Mouse (Mus musculus) CH12.LX (cell line): ENCODE data around the gene Lrrn2. TPM values are rescaled to one million over a fixed set of nuclear protein-coding genes. Genes with fewer than 3 reads are reported as not detected.
A peak's percentile ranks its signal among the peaks of the same experiment; 100 is the strongest.

Source experiments
- DNase-seq: peaks from one replicate; pipeline ENCODE4 v3.0.0-alpha.2; 2013; ENCODE audit errors: extremely low read depth
- H3K27ac ChIP-seq: 2 replicates; pipeline ENCODE4 v1.5.1; 2012; ENCODE audit warnings: low read depth, mild to moderate bottlenecking, control low read depth, moderate library complexity; ENCODE audit not compliant: insufficient read depth
- H3K27me3 ChIP-seq: replicated peaks from 2 replicates; pipeline ENCODE3; 2012; ENCODE audit warnings: inconsistent platforms
- H3K36me3 ChIP-seq, 2 experiments: replicated peaks in 1 of 2; 2 replicates each; pipeline versions ENCODE3 to v1.6.1; 2012; ENCODE audit warnings: inconsistent platforms in 1 of 2, low read length in 1 of 2, mild to moderate bottlenecking in 1 of 2, mixed read lengths in 1 of 2, moderate library complexity in 1 of 2; ENCODE audit not compliant: control insufficient read depth in 1 of 2, insufficient read depth in 1 of 2
- H3K4me1 ChIP-seq, 2 experiments: 2 replicates each; pipeline ENCODE4 v1.6.1; 2012; ENCODE audit warnings: inconsistent platforms in 1 of 2, moderate library complexity in 1 of 2; ENCODE audit not compliant: insufficient read depth in 2 of 2, control insufficient read depth in 1 of 2
- H3K4me2 ChIP-seq: 2 replicates; pipeline ENCODE4 v1.6.1; 2012; ENCODE audit warnings: low read depth, mild to moderate bottlenecking, control low read depth; ENCODE audit not compliant: poor library complexity, insufficient read depth, severe bottlenecking
- H3K4me3 ChIP-seq, 3 experiments: fragments of 150-350 bp in 1 of 3; sonication (generic) in 1 of 3; replicated peaks in 1 of 3; 2 replicates each; pipeline versions ENCODE3 to v1.5.1; 2011 to 2012; ENCODE audit warnings: low read depth in 2 of 3, low read length in 2 of 3, mild to moderate bottlenecking in 2 of 3, moderate library complexity in 2 of 3, control low read depth in 1 of 3, improper control_type of control experiment in 1 of 3, inconsistent platforms in 1 of 3, mixed read lengths in 1 of 3; ENCODE audit not compliant: poor library complexity in 1 of 3
- H3K79me2 ChIP-seq: replicated peaks from 2 replicates; pipeline ENCODE4 v1.6.1; 2012; ENCODE audit warnings: mild to moderate bottlenecking, moderate library complexity; ENCODE audit not compliant: control insufficient read depth, poor library complexity, insufficient read depth, severe bottlenecking; ENCODE audit errors: extremely low read depth
- H3K9ac ChIP-seq: 2 replicates; pipeline ENCODE4 v1.6.1; 2012; ENCODE audit warnings: low read depth, mild to moderate bottlenecking, control low read depth, moderate library complexity; ENCODE audit not compliant: insufficient read depth
- H3K9me3 ChIP-seq: replicated peaks from 2 replicates; pipeline ENCODE3; 2012; ENCODE audit warnings: low read length, inconsistent platforms, mixed read lengths
- CHD1 ChIP-seq: IDR thresholded peaks from 2 replicates; pipeline ENCODE4 v1.6.1; 2012; ENCODE audit warnings: low read depth, low read length, improper control_type of control experiment, inconsistent platforms
- CHD2 ChIP-seq: IDR thresholded peaks from 2 replicates; pipeline ENCODE4 v1.6.1; 2011; ENCODE audit warnings: low read length, improper control_type of control experiment
- CTCF ChIP-seq, 2 experiments: IDR thresholded peaks in 1 of 2; conservative IDR thresholded peaks in 1 of 2; 2 replicates each; pipeline ENCODE4 v1.5.1; 2011 to 2012; ENCODE audit warnings: low read depth in 2 of 2, low read length in 2 of 2, improper control_type of control experiment in 1 of 2, inconsistent platforms in 1 of 2, mild to moderate bottlenecking in 1 of 2, moderate library complexity in 1 of 2
- ELF1 ChIP-seq: IDR thresholded peaks from 2 replicates; pipeline ENCODE4 v1.6.1; 2014; ENCODE audit warnings: low read depth, mild to moderate bottlenecking, inconsistent platforms, low read length, improper control_type of control experiment
- EP300 ChIP-seq: IDR thresholded peaks from 2 replicates; pipeline ENCODE4 v1.6.1; 2011; ENCODE audit warnings: low read length, improper control_type of control experiment
- GABPA ChIP-seq: IDR thresholded peaks from 2 replicates; pipeline ENCODE4 v1.6.1; 2012; ENCODE audit warnings: low read depth, low read length, improper control_type of control experiment, inconsistent platforms; ENCODE audit not compliant: insufficient replicate concordance
- MXI1 ChIP-seq: IDR thresholded peaks from 2 replicates; pipeline ENCODE4 v1.6.1; 2011; ENCODE audit warnings: mild to moderate bottlenecking, low read depth, low read length, improper control_type of control experiment
- NELFE ChIP-seq: IDR thresholded peaks from 2 replicates; pipeline ENCODE4 v1.6.1; 2011; ENCODE audit warnings: low read depth, low read length, improper control_type of control experiment
- NRF1 ChIP-seq: IDR thresholded peaks from 2 replicates; pipeline ENCODE4 v1.6.1; 2014; ENCODE audit warnings: low read depth, mild to moderate bottlenecking, inconsistent platforms, low read length, improper control_type of control experiment, moderate library complexity
- PAX5 ChIP-seq: IDR thresholded peaks from 2 replicates; pipeline ENCODE4 v1.6.1; 2012; ENCODE audit warnings: low read length, inconsistent platforms, mixed read lengths
- POLR2A ChIP-seq: IDR thresholded peaks from 2 replicates; pipeline ENCODE4 v1.6.1; 2011; ENCODE audit warnings: low read depth, mild to moderate bottlenecking, improper control_type of control experiment, low read length
- RCOR1 ChIP-seq: conservative IDR thresholded peaks from 2 replicates; pipeline ENCODE4 v1.6.1; 2012; ENCODE audit warnings: low read depth, mild to moderate bottlenecking, inconsistent platforms, low read length, improper control_type of control experiment
- SMC3 ChIP-seq: IDR thresholded peaks from 2 replicates; pipeline ENCODE4 v1.6.1; 2011; ENCODE audit warnings: low read depth, low read length, improper control_type of control experiment
- TCF12 ChIP-seq: IDR thresholded peaks from 2 replicates; pipeline ENCODE4 v1.6.1; 2014; ENCODE audit warnings: low read depth, mild to moderate bottlenecking, inconsistent platforms, low read length, improper control_type of control experiment
- UBTF ChIP-seq: IDR thresholded peaks from 2 replicates; pipeline ENCODE4 v1.6.1; 2012; ENCODE audit warnings: low read depth, mild to moderate bottlenecking, inconsistent platforms, low read length, improper control_type of control experiment, moderate library complexity
- ZKSCAN1 ChIP-seq: IDR thresholded peaks from 2 replicates; pipeline ENCODE4 v1.6.1; 2012; ENCODE audit warnings: low read depth, inconsistent platforms, low read length, improper control_type of control experiment, borderline replicate concordance
- dilution Hi-C: fragments of 300-500 bp; cut with MboI; formaldehyde crosslinking; loops from 2 replicates; pipeline ENCODE4 v1.14.3; 2020; ENCODE audit warnings: low sequenced_read_pairs; ENCODE audit not compliant: extremely low pct_unique_long_range_greater_than_20kb, extremely low pct_ligation_motif_present
- in situ Hi-C: fragments of 300-500 bp; cut with MboI; formaldehyde crosslinking; loops from 3 replicates; pipeline ENCODE4 v1.14.3; 2019; ENCODE audit warnings: low sequenced_read_pairs, low pct_ligation_motif_present, low pct_unique_long_range_greater_than_20kb, mixed read lengths
- polyA plus RNA-seq: library from polyadenylated mRNA; unstranded; fragments of >175 nt; gene quantifications from 2 replicates; pipeline ENCODE4 v1.2.1, GENCODE M21; 2012; ENCODE audit warnings: low read depth; ENCODE audit not compliant: insufficient read length
- total RNA-seq, 2 experiments: library from RNA; depleted of rRNA; stranded (reverse); fragments of 300-350 nt in 1 of 2; fragments of >200 nt in 1 of 2; gene quantifications; 2 replicates each; pipeline ENCODE4 v1.2.3; 2012 to 2014

Lrrn2 gene
- total and polyA plus RNA-seq, 3 experiments: not detected

GRCm38 (mm10) chr1:132930291-132930690 lies 50.2 kb downstream of the Lrrn2 start:
- Histone ChIP-seq H3K27ac (no peak overlapping the region), H3K9ac (no peak overlapping the region), H3K4me3 (no peak overlapping the region), H3K4me1 (no peaks in the 10 kb centered on the region), H3K27me3 (peaks cover 94% of the 10 kb centered on the region), H3K36me3 (no peaks in the 10 kb centered on the region), H3K4me2 (no peak overlapping the region), H3K79me2 (no peaks in the 10 kb centered on the region), H3K9me3 (peaks cover 2% of the 10 kb centered on the region)
- in situ Hi-C loops: no loop called here
- DNase-seq: no peak
- TF ChIP-seq MXI1 (no peak), EP300 (no peak), ELF1 (no peak), TCF12 (no peak), POLR2A (no peak), CHD1 (no peak), GABPA (no peak), SMC3 (no peak), NRF1 (no peak), CHD2 (no peak), PAX5 (no peak)
- dilution Hi-C loops: no loop called here

GRCm38 (mm10) chr1:132932421-132932820 lies 52.3 kb downstream of the Lrrn2 start:
- no peaks in the 10 kb centered on the region for H3K36me3 ChIP-seq
- TF ChIP-seq NRF1: no peak
- TF ChIP-seq UBTF: no peak
- no peak for TF ChIP-seq PAX5
- TF ChIP-seq RCOR1: no peak
- TF ChIP-seq ZKSCAN1: no peak
- no peak for TF ChIP-seq CHD2
- no peak overlapping the region for H3K27ac ChIP-seq
- no peaks in the 10 kb centered on the region for H3K9me3 ChIP-seq
- H3K4me3 ChIP-seq: no peak overlapping the region
- in situ Hi-C loops: no loop called here
- DNase-seq: no peak
- no peak overlapping the region for H3K9ac ChIP-seq
- no peaks in the 10 kb centered on the region for H3K79me2 ChIP-seq
- H3K4me2 ChIP-seq: no peak overlapping the region
- peaks cover 95% of the 10 kb centered on the region for H3K27me3 ChIP-seq
- dilution Hi-C loops: no loop called here
- H3K4me1 ChIP-seq: no peaks in the 10 kb centered on the region

DNA sequence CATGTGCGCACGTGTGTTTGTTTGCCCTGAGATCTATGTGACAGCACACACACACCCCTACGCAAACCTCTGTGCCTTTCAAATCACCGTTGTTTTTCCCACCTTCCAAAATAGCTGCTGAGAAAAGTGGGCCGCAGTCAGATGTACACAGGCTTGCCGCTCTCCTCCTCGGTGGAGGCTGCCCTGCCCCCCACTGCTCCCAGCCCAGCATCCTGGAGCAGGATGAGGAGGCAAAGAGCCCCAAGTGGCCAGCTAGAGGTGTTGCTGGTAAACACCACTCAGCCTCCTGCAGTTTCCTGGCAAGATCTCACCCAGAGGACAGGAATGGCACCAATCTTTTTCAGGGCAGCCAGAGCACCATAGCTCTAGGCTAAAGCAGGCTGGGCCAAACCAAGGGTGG lies 54.8 kb downstream of the Lrrn2 start:
- Histone ChIP-seq H3K9ac (no peak overlapping the region), H3K27ac (no peak overlapping the region), H3K4me2 (no peak overlapping the region), H3K4me1 (no peaks in the 10 kb centered on the region), H3K27me3 (peaks cover 98% of the 10 kb centered on the region), H3K36me3 (no peaks in the 10 kb centered on the region), H3K79me2 (no peaks in the 10 kb centered on the region), H3K4me3 (no peak overlapping the region), H3K9me3 (no peaks in the 10 kb centered on the region)
- TF ChIP-seq CTCF (conservative IDR thresholded peaks at IDR 0.05 in 1 of 2, IDR thresholded peaks at IDR 0.05 in 1 of 2; ENCODE audit: low read depth in 2 of 2, low read length in 2 of 2) (peak in 1 of 2 experiments; percentile 16; a peak in 1 of 4 replicates), NELFE (no peak)
- in situ Hi-C loops (no loop called here), dilution Hi-C loops (no loop called here)
- DNase-seq: no peak
